Mouse (Mus musculus): ENCODE data around the gene Med24. TPM values are rescaled to one million over a fixed set of nuclear protein-coding genes. Genes with fewer than 3 reads are reported as not detected.

Med24 gene
- total RNA-seq, 2 experiments from 2014 or later, result 126 to 134 TPM

GRCm38 (mm10) chr11:98709001-98709741, 20.1 kb downstream of the Med24 start:
- intact Hi-C loops (cut with DNase I), result loop anchor here (2.0 kb wide), 1 partner anchor 78 kb away; no protein-coding TSS in a partner anchor
- TF ChIP-seq CTCF (IDR thresholded peaks at IDR 0.05), result no peak
- H3K27ac ChIP-seq, result peak overlapping the region; percentile 33; the same call in 1 of the 2 replicates
- DNase-seq (ENCODE audit: extremely low spot score in 1 of 2, low spot score in 2 of 2), result peak in 1 of 2 experiments; percentile 37
- no peak overlapping the region for H3K4me3 ChIP-seq

GRCm38 (mm10) chr11:98708282-98708956, 20.8 kb downstream of the Med24 start:
- intact Hi-C loops (cut with DNase I), result loop anchor here (2.0 kb wide), 1 partner anchor 78 kb away; no protein-coding TSS in a partner anchor
- Histone ChIP-seq H3K4me3 (no peak overlapping the region), H3K27ac (0 out of 2 replicates have a peak overlapping the region, but pooled peaks have one; percentile 19)
- TF ChIP-seq CTCF (IDR thresholded peaks at IDR 0.05), result no peak
- DNase-seq (ENCODE audit: extremely low spot score in 1 of 2, low spot score in 2 of 2), result no peak

- intact Hi-C loops (cut with DNase I), result loop anchor here (2.0 kb wide), 1 partner anchor 79 kb away; no protein-coding TSS in a partner anchor
- no peak for TF ChIP-seq CTCF (IDR thresholded peaks at IDR 0.05)
- H3K4me3 ChIP-seq, result no peak overlapping the region
- no peak overlapping the region for H3K27ac ChIP-seq
- DNase-seq (ENCODE audit: extremely low spot score in 1 of 2, low spot score in 2 of 2), result no peak
Measured at GRCm38 (mm10) chr11:98707401-98708281, 21.6 kb downstream of the Med24 start.

- no peak for DNase-seq (ENCODE audit: extremely low spot score in 1 of 2, low spot score in 2 of 2)
- no peak overlapping the region for H3K4me3 ChIP-seq
- no peak overlapping the region for H3K27ac ChIP-seq
- intact Hi-C loops (cut with DNase I), result no loop called here
- no peak for TF ChIP-seq CTCF (IDR thresholded peaks at IDR 0.05)
Measured at GRCm38 (mm10) chr11:98705021-98705420, 24.2 kb downstream of the Med24 start.

- Histone ChIP-seq H3K4me3 (no peak overlapping the region), H3K27ac (no peak overlapping the region)
- DNase-seq (ENCODE audit: extremely low spot score in 1 of 2, low spot score in 2 of 2), result no peak
- intact Hi-C loops (cut with DNase I), result no loop called here
- TF ChIP-seq CTCF (IDR thresholded peaks at IDR 0.05), result no peak
Measured at GRCm38 (mm10) chr11:98702323-98702722, 26.9 kb downstream of the Med24 start.

- intact Hi-C loops (cut with DNase I), result loop anchor here (2.0 kb wide), 1 partner anchor 128 kb away; no protein-coding TSS in a partner anchor
- no peak for DNase-seq (ENCODE audit: extremely low spot score in 1 of 2, low spot score in 2 of 2)
- TF ChIP-seq CTCF (IDR thresholded peaks at IDR 0.05), result no peak
- Histone ChIP-seq H3K27ac (no peak within 1 kb of the TSS), H3K4me3 (no peak within 1 kb of the TSS)
Measured at GRCm38 (mm10) chr11:98701213-98701670, 28.0 kb downstream of the Med24 start, which contains the start of gene Csf3. TSS of gene Csf3 (plus strand) at chr11:98701263.

GRCm38 (mm10) chr11:98699911-98700310, 29.3 kb downstream of the Med24 start:
- H3K27ac ChIP-seq, result no peak overlapping the region
- no peak overlapping the region for H3K4me3 ChIP-seq
- TF ChIP-seq CTCF (IDR thresholded peaks at IDR 0.05), result peak; percentile 92
- peak; percentile 71 to 80 for DNase-seq (ENCODE audit: extremely low spot score in 1 of 2, low spot score in 2 of 2)
- intact Hi-C loops (cut with DNase I), result loop anchor here (1.0 to 2.0 kb wide), 3 partner anchors 87 to 209 kb away; no protein-coding TSS in a partner anchor

GRCm38 (mm10) chr11:98698849-98699640, 30.2 kb downstream of the Med24 start:
- intact Hi-C loops (cut with DNase I), result loop anchor here (2.0 kb wide), 1 partner anchor 210 kb away; no protein-coding TSS in a partner anchor
- Histone ChIP-seq H3K27ac (no peak overlapping the region), H3K4me3 (no peak overlapping the region)
- no peak for TF ChIP-seq CTCF (IDR thresholded peaks at IDR 0.05)
- DNase-seq (ENCODE audit: extremely low spot score in 1 of 2, low spot score in 2 of 2), result no peak

GRCm38 (mm10) chr11:98697225-98697624, 32.0 kb downstream of the Med24 start:
- H3K27ac ChIP-seq, result no peak overlapping the region
- DNase-seq (ENCODE audit: extremely low spot score in 1 of 2, low spot score in 2 of 2), result no peak
- H3K4me3 ChIP-seq, result no peak overlapping the region
- no peak for TF ChIP-seq CTCF (IDR thresholded peaks at IDR 0.05)
- intact Hi-C loops (cut with DNase I), result no loop called here

GRCm38 (mm10) chr11:98696454-98697216, 32.6 kb downstream of the Med24 start:
- intact Hi-C loops (cut with DNase I), result no loop called here
- DNase-seq (ENCODE audit: extremely low spot score in 1 of 2, low spot score in 2 of 2), result no peak
- Histone ChIP-seq H3K4me3 (no peak overlapping the region), H3K27ac (no peak overlapping the region)
- no peak for TF ChIP-seq CTCF (IDR thresholded peaks at IDR 0.05)
